Mouse (Mus musculus) heart, adult 11 months (tissue): ENCODE measurements around the gene Slx4ip.

ENCODE experiments used
- DNase-seq: peaks from one replicate; pipeline ENCODE4 v3.0.0; 2022

Gene Slx4ip

GRCm38 (mm10) chr2:137073473-137074312 is 182.7 kb downstream of the Slx4ip start:
- peak; percentile 88 for DNase-seq

DNA sequence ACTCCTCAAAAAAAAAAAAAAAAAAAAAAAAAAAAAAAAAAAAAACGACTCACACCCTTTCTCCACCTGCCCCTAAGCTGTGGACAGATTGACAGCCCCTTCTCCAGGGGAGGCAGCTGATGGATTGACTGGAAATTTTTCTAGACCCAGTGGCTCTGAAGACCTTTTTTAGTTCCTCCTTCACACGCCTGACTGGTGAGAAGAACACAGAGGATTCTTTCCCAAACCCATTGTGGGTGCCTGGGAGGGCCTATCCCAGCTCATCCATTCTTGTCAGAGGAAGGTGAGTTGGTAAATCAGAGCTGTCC is 183.2 kb downstream of the Slx4ip start:
- no peak for DNase-seq

- peak; percentile 93 for DNase-seq
These were observed 187.8 kb downstream of the Slx4ip start for GRCm38 (mm10) chr2:137078771-137079170.

DNA sequence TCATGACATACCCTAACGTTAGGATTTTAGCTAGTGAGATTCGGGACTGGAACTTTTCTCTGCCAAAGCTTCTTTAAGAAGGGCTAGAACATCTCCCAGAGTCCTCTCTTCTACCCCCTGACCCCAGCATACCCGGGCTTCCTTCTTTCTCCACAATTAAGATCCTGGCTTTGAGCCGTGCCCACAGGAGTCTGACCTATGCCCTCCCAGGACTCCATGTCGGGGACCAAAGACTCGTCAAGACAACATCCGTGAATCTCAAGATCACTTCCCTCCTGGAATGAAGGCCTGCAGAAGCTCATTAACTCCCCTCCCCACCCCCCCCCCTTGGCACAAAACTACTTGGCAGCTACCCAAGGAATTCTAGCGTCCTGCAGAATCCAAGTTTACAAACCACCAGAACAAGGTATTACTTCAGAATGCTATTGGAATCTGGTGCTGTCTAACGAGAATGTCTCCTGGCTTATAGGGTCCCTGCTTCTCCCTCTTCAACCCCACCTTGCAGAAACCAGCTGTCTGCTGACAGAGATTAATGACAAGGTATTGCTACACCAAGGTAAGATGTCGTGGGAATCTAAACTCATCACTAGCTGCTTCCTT is 188.8 kb downstream of the Slx4ip start:
- peak; percentile 91 for DNase-seq

DNA sequence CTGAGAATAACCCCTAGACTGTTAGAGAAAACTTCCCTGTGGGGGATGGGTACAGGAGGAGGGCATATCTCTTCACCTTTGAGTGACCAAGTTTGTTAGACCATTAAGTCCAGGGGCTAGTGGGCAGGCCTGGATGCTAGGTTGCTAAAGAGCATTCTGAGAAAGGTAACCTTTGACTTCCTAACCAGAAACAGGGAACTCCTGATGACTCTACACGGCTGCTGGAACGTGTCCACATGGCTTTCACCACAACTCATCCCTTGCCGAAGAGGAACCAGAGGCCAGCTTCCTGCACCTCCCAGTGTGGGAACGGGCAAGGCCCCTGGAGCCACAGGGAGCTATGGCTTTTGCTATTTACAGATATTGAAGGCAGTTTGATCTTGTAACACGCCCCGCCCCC is 189.4 kb downstream of the Slx4ip start:
- DNase-seq: peak; percentile 96

- no peak for DNase-seq
These were observed 190.0 kb downstream of the Slx4ip start for GRCm38 (mm10) chr2:137081001-137081400.

DNA sequence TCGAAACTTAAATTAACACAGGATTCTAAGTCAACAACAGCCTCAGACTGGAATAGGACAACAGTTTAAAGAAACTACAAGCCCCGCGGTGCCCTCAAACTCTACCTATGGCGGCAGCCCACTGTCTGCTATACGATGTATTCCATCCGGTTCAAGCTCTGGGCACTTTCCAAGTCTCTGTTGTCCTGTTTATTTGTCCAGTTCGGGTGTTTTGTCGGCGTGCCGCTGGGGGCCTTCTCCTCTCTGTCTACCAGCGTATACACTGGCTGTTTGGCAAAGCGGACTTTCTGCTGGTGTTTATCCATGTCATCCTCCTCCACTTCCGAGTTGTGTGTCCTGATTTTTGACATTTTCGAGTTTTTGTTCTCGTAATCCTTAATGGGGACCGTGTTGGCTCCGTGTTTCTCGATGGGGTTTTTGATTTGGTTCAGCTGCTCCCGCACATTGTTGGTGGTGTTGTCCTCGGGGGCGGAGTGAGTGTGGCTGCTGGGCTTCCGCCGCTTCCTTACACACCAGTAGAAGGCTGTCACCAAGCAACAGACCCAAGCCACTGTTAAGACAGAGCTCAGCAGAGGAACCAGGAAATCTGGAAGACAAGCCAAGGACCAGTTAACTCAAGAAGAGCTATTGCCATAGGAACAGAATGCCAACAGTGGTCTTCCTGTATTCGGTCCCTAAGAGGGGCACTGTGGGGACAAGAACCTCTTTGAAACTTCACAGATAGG is 192.0 kb downstream of the Slx4ip start:
- peak; percentile 96 for DNase-seq

DNA sequence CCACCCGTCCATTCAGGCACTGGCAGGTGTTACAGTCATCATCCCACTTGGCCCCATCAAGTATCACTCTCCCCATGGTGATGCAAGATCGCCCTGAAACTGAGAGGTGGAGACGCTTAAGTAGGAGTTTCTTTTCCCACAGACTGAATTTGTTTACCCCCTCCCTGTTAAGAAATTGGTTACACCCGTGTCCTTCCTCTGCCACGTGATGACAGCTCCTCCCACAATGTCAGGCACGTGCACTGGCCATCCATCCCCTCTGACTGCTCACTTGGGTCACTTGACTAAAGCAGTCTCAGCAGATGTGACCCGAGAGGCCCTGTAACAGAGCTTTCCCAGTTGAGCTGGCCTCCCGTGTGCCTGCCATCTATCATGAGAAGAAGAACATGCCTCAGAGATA is 194.2 kb downstream of the Slx4ip start:
- peak; percentile 98 for DNase-seq

- DNase-seq: peak; percentile 83
These were observed 195.8 kb downstream of the Slx4ip start for GRCm38 (mm10) chr2:137086621-137087395.

GRCm38 (mm10) chr2:137087705-137088104 is 196.7 kb downstream of the Slx4ip start:
- no peak for DNase-seq

DNA sequence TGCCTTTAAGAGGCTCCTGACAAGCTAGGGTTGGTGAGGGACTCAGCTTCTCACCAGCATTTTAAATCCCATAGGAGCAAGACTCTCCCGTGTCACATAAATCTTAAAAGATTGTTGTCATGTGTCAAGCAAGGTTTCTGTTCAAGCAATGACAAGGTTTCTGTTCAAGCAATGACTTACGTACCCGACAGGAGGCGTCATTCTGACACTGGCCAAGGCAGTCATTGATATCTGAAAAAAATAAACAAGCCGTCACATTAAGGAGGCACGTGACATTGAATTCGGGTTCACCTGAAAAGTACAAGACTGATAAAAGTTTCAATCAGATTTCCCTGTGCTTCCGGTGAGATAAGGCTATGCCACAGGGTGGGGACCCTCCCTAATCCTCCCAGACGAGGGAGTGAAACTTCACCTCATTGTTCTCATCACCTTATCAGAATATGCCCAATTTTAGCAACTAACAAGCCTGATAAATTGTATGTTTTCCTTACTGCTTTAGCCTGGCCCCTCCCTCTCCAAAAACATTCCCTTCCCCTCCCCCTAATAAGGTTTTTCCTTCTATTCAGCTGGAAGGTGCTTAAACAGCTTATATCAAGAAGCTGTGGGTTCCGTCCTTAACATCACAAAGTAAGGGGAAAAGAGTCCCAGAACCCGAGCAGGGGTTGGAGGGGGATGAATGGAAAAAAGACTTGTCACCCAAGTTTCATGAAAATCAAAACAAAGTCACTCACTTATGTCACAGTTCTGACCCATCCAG is 200.9 kb downstream of the Slx4ip start:
- peak; percentile 83 for DNase-seq

GRCm38 (mm10) chr2:137092523-137093297 is 201.7 kb downstream of the Slx4ip start:
- no peak for DNase-seq

GRCm38 (mm10) chr2:137093298-137093630 is 202.2 kb downstream of the Slx4ip start:
- no peak for DNase-seq

GRCm38 (mm10) chr2:137094301-137094700 is 203.3 kb downstream of the Slx4ip start:
- no peak for DNase-seq

DNA sequence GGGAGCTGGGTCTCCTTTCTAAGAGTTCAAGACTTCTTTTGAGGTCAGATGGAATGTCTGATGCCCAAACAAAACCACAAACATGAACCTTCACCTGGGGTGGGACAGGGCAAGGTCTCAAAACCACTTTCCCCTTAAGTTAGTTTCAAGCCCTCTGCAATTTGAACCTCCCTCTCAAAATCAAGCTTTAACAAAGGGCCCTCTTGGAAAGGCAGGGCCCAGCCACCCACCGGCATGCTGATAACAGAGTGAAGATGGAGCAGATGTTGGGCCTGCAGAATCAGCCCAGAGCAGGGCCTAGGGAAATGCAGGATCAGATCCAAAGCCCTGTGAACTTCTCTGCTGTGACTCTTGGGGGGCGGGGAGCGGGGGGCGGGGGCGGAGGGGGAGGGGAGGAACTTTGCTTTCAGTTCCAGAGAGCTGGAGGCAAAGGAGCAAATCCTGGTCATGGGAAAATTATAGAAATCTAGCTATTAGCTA is 206.0 kb downstream of the Slx4ip start:
- peak; percentile 92 for DNase-seq

DNA sequence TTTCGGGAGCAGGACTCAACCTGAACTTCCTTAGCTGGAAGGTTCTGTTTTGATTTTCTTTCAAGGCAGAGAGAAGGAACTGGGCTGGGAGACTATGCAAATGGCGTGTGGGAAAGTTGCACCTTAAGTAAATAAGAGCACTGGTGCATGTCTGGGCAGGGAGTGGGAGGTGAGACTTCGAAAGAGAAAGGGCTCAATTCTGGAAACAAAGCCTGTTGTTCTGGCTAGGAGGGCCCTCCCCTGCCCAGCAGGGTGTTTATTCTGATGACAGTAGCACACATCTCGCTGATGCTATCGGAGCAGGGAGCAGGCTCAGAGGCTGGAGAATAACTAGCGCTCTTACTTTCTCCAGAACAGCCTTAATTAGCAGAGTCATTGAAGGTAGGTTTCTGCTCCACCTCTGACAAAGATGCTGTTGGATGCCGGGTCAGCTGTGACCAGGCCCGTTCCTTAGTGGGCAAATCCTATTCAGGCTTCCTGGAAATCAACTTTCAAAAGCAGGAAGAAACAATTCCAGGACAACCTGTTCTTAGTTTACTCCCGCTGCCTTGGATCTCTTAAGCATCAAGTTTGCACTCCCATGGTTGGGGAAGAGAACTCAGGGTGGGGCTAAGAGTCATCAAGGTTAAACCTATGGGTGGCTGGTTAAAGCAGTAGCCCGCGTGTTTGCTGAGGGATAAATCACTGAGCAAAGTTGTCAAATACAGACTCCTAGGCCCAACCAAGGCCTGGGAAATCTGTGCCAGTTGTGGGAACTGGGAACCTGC is 207.4 kb downstream of the Slx4ip start:
- DNase-seq: no peak

GRCm38 (mm10) chr2:137099211-137099734 is 208.3 kb downstream of the Slx4ip start:
- no peak for DNase-seq

- peak; percentile 99 for DNase-seq
These were observed 210.1 kb downstream of the Slx4ip start for GRCm38 (mm10) chr2:137101074-137101473.

DNA sequence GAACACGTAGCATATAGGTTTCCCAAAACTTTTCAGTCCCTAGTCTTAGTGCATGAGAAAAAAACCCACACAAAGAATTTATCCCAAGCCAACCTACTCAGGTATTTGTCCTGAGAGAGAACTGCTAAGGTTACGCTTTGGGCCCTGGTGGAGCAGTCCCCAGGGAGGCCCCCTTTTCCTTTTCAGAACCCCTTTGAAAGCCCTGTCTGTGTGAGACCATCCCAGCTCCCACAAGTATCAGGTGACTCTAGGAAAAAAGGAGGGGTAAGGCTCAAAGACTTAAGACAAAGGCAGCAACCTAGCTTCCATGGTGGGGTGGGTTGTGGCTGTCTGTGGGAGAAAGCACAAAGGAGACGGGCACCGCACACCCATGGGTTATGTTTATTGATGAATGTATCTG is 216.2 kb downstream of the Slx4ip start:
- DNase-seq: peak; percentile 70

- DNase-seq: no peak
These were observed 216.9 kb downstream of the Slx4ip start for GRCm38 (mm10) chr2:137107946-137108345.
